Mouse (Mus musculus) ES-E14 (cell line): ENCODE results near the gene Smarcc2. TPM values are rescaled to one million over a fixed set of nuclear protein-coding genes. Genes with fewer than 3 reads are reported as not detected.

Experiments
- DNase-seq: peaks from one replicate; pipeline ENCODE4 v3.0.0-alpha.2; 2013; ENCODE audit warnings: low read depth, low spot score
- H3K27ac ChIP-seq: 2 replicates; pipeline ENCODE4 v1.5.1; 2012; ENCODE audit warnings: low read depth, mild to moderate bottlenecking, low read length, moderate library complexity, mixed read lengths; ENCODE audit not compliant: poor library complexity, insufficient read depth, severe bottlenecking
- H3K36me3 ChIP-seq: 2 replicates; pipeline ENCODE4 v1.6.1; 2012; ENCODE audit warnings: mild to moderate bottlenecking, low read length, moderate library complexity, mixed read lengths; ENCODE audit not compliant: control insufficient read depth, poor library complexity, insufficient read depth, severe bottlenecking
- H3K4me1 ChIP-seq, 2 experiments: fragments of 150-350 bp in 1 of 2; sonication (generic) in 1 of 2; 2 replicates each; pipeline ENCODE4 v1.6.1; 2012; ENCODE audit warnings: low read length in 2 of 2, mild to moderate bottlenecking in 1 of 2, mixed read lengths in 1 of 2; ENCODE audit not compliant: control insufficient read depth in 2 of 2, insufficient read depth in 2 of 2, poor library complexity in 1 of 2
- H3K4me3 ChIP-seq, 2 experiments: fragments of 150-350 bp in 1 of 2; sonication (generic) in 1 of 2; 2 replicates each; pipeline ENCODE4 v1.5.1; 2012; ENCODE audit warnings: low read length in 2 of 2, low read depth in 1 of 2, mild to moderate bottlenecking in 1 of 2, mixed read lengths in 1 of 2; ENCODE audit not compliant: insufficient read depth in 1 of 2, poor library complexity in 1 of 2, severe bottlenecking in 1 of 2
- H3K9ac ChIP-seq: 2 replicates; pipeline ENCODE4 v1.6.1; 2012; ENCODE audit warnings: low read depth, mild to moderate bottlenecking, low read length, mixed read lengths; ENCODE audit not compliant: poor library complexity, insufficient read depth, severe bottlenecking
- H3K9me3 ChIP-seq: fragments of 150-350 bp; sonication (generic); 2 replicates; pipeline ENCODE4 v1.6.1; 2012; ENCODE audit warnings: low read depth, mild to moderate bottlenecking, low read length; ENCODE audit not compliant: control insufficient read depth, insufficient read depth
- CHD2 ChIP-seq: IDR thresholded peaks from 2 replicates; pipeline ENCODE4 v1.6.1; 2014; ENCODE audit warnings: mild to moderate bottlenecking, low read depth, low read length, inconsistent platforms
- HCFC1 ChIP-seq: IDR thresholded peaks from 2 replicates; pipeline ENCODE4 v1.6.1; 2012; ENCODE audit warnings: low read length, inconsistent platforms, borderline replicate concordance; ENCODE audit not compliant: insufficient read depth
- MAFK ChIP-seq: IDR thresholded peaks from 2 replicates; pipeline ENCODE4 v1.6.1; 2014; ENCODE audit warnings: mild to moderate bottlenecking, low read depth, low read length, inconsistent platforms; ENCODE audit not compliant: insufficient read depth
- ZC3H11A ChIP-seq: IDR thresholded peaks from 2 replicates; pipeline ENCODE4 v1.6.1; 2012; ENCODE audit warnings: low read depth, mild to moderate bottlenecking, inconsistent platforms, low read length, borderline replicate concordance
- ZNF384 ChIP-seq: IDR thresholded peaks from 2 replicates; pipeline ENCODE4 v1.6.1; 2012; ENCODE audit warnings: low read depth, low read length, inconsistent platforms
- in situ Hi-C, 2 experiments: fragments of 600-800 bp; cut with MboI; formaldehyde crosslinking; loops; one replicate each; pipeline ENCODE4 v1.15.1; 2025; ENCODE audit warnings: low sequenced_read_pairs in 2 of 2, inconsistent platforms in 1 of 2; ENCODE audit not compliant: unreplicated experiment in 2 of 2
- total RNA-seq: library from RNA; depleted of rRNA; stranded (reverse); fragments of 300-350 nt; gene quantifications from 2 replicates; pipeline ENCODE4 v1.2.3, GENCODE M21; 2012

Gene Smarcc2
- total RNA-seq, 1 experiment: 18.9 TPM

- no peaks in the 10 kb centered on the region for H3K9me3 ChIP-seq
- H3K9ac ChIP-seq: no peak overlapping the region
- in situ Hi-C loops: no loop called here
- peaks cover 0 to 3% of the 10 kb centered on the region in 2 experiments; a peak in 2 of 4 replicates for H3K4me1 ChIP-seq
- H3K36me3 ChIP-seq: peaks cover 11% of the 10 kb centered on the region
- H3K27ac ChIP-seq: no peak overlapping the region
- no peak for DNase-seq
- no peak for TF ChIP-seq CHD2
- TF ChIP-seq ZC3H11A: no peak
- TF ChIP-seq HCFC1: no peak
- no peak for TF ChIP-seq ZNF384
- no peak for TF ChIP-seq MAFK
- H3K4me3 ChIP-seq: no peak overlapping the region
These were observed 14.7 kb upstream of the Smarcc2 start for GRCm38 (mm10) chr10:128444354-128444753.

- H3K36me3 ChIP-seq: peaks cover 3% of the 10 kb centered on the region; the same call in 1 of the 2 replicates
- DNase-seq: no peak
- in situ Hi-C loops: no loop called here
- no peak overlapping the region for H3K9ac ChIP-seq
- no peak for TF ChIP-seq CHD2
- no peak for TF ChIP-seq MAFK
- TF ChIP-seq ZNF384: no peak
- no peak for TF ChIP-seq ZC3H11A
- no peak for TF ChIP-seq HCFC1
- no peak overlapping the region for H3K27ac ChIP-seq
- H3K9me3 ChIP-seq: no peaks in the 10 kb centered on the region
- H3K4me3 ChIP-seq: no peak overlapping the region
- peaks cover 0 to 3% of the 10 kb centered on the region in 2 experiments; a peak in 2 of 4 replicates for H3K4me1 ChIP-seq
These were observed 13.6 kb upstream of the Smarcc2 start for GRCm38 (mm10) chr10:128445407-128445806.

DNA sequence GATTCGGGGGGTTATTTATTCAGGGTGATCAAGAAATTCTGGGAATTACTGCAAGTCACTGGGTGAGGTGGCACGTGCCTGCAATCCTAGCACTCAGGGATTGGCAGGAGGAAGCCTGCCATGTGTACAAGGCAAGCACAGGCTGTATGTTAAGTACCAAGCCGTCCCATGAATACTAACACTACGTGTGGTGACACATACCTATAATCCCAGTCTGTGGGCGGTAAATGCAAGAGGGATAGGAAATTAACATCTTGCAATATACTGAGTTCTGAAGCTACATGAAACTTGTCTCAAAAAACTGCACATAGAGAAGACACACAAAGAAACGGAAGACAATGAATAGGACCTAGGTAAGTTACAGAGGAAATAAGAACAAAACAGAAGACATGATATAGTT is 8.0 kb upstream of the Smarcc2 start:
- Histone ChIP-seq H3K9me3 (no peaks in the 10 kb centered on the region), H3K4me3 (no peak overlapping the region), H3K36me3 (no peaks in the 10 kb centered on the region), H3K4me1 (peaks cover 0 to 7% of the 10 kb centered on the region in 2 experiments; a peak in 1 of 4 replicates), H3K9ac (no peak overlapping the region), H3K27ac (no peak overlapping the region)
- no peak for DNase-seq
- in situ Hi-C loops: no loop called here
- TF ChIP-seq HCFC1 (no peak), MAFK (no peak), CHD2 (no peak), ZC3H11A (no peak), ZNF384 (no peak)

GRCm38 (mm10) chr10:128454471-128454870 is 4.6 kb upstream of the Smarcc2 start:
- no peak for TF ChIP-seq CHD2
- no peak for TF ChIP-seq HCFC1
- TF ChIP-seq ZC3H11A: no peak
- TF ChIP-seq MAFK: peak; percentile 82
- TF ChIP-seq ZNF384: no peak
- no peaks in the 10 kb centered on the region for H3K36me3 ChIP-seq
- peaks cover 0 to 7% of the 10 kb centered on the region in 2 experiments; a peak in 1 of 4 replicates for H3K4me1 ChIP-seq
- in situ Hi-C loops: no loop called here
- H3K27ac ChIP-seq: no peak overlapping the region
- no peak overlapping the region for H3K9ac ChIP-seq
- H3K9me3 ChIP-seq: no peaks in the 10 kb centered on the region
- no peak for DNase-seq
- no peak overlapping the region for H3K4me3 ChIP-seq

DNA sequence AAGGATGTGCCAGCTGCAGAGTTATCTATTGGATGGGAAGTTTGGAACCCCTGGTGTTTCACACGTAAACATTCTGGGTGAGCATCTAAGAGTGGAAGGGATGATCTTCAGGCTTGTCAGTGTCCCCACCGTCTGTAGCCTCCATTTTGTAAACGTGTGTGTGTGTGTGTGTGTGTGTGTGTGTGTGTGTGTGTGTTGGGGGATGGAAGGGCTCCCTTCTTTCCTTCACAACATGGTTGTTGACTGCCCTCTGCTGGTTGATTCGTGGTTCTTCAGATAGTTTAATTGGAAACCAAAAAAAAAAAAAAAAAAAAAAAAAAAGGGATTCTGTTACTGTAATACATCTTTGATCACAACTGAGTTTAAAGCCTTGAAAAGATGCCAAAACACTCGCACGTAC is 3.8 kb upstream of the Smarcc2 start:
- no peaks in the 10 kb centered on the region for H3K36me3 ChIP-seq
- in situ Hi-C loops: no loop called here
- H3K27ac ChIP-seq: no peak overlapping the region
- no peaks in the 10 kb centered on the region for H3K9me3 ChIP-seq
- H3K9ac ChIP-seq: peak overlapping the region; percentile 39; the same call in 1 of the 2 replicates
- H3K4me3 ChIP-seq: no peak overlapping the region; a peak in 1 of 4 replicates
- H3K4me1 ChIP-seq: peaks cover 0 to 9% of the 10 kb centered on the region in 2 experiments; a peak in 2 of 4 replicates
- DNase-seq: peak; percentile 73
- TF ChIP-seq ZC3H11A: peak; percentile 64; the same call in 1 of the 2 replicates
- TF ChIP-seq ZNF384: peak; percentile 99
- TF ChIP-seq HCFC1: no peak
